11 mouse cellular contexts compared by ENCODE assay signal in genomic region chr15:93529831-93530702, GRCm38 (mm10).
DNase-seq lines count a peak whose midpoint lies in the region; ATAC-seq lines count a peak whose summit lies in the region.
"Had no signal": no experiment of that assay in that cellular context is flagged by ENCODE, and none has a peak within 500 bp of the region (broad histone marks: within the 10 kb centered on the region; RNA-seq: fewer than 3 reads in every experiment).

No protein-coding gene starts in this region.

- WGBS in forebrain, embryonic 13.5 days: 72% methylated on average over 12 of the region's 12 CpGs

- peak; percentile 44 for DNase-seq in kidney, postnatal 10 days
- DNase-seq in kidney, postnatal 14 days: no peak
- peak; percentile 38 for DNase-seq in NIH3T3 (ENCODE audit: low read depth)
- DNase-seq in lung, postnatal 10 days: peak; percentile 63
- DNase-seq in cerebellum, postnatal 25 days: no peak
- DNase-seq: cerebellum, adult 11-12 months; thymus, postnatal 4 days had no signal

- no peaks in the 10 kb centered on the region for H3K9me3 ChIP-seq in forebrain, embryonic 13.5 days (replicated peaks)
- H3K9me3 ChIP-seq: megakaryocyte, embryonic 14.5 days had no signal

- no peak overlapping the region for H3K4me3 ChIP-seq in brown adipose tissue, adult 24 weeks (ENCODE audit: insufficient read depth, low read depth, low read length)
- H3K4me3 ChIP-seq in forebrain, embryonic 13.5 days: no peak overlapping the region
- H3K4me3 ChIP-seq: megakaryocyte, embryonic 14.5 days had no signal

- H3K27me3 ChIP-seq in forebrain, embryonic 13.5 days: no peaks in the 10 kb centered on the region
- H3K27me3 ChIP-seq: megakaryocyte, embryonic 14.5 days had no signal

- H3K36me3 ChIP-seq in forebrain, embryonic 13.5 days (ENCODE audit: poor library complexity, severe bottlenecking): no peaks in the 10 kb centered on the region

- ATAC-seq in forebrain, embryonic 13.5 days: no peak
- ATAC-seq: hindbrain, embryonic 16.5 days had no signal

- H3K4me2 ChIP-seq in forebrain, embryonic 13.5 days: no peak overlapping the region

- H3K9ac ChIP-seq in forebrain, embryonic 13.5 days: no peak overlapping the region

- peak overlapping the region; percentile 3; the same call in 1 of the 2 replicates for H3K27ac ChIP-seq in brown adipose tissue, adult 24 weeks (replicated peaks; ENCODE audit: low read depth, low read length)
- no peak overlapping the region for H3K27ac ChIP-seq in forebrain, embryonic 13.5 days

- peaks cover 11% of the 10 kb centered on the region for H3K4me1 ChIP-seq in brown adipose tissue, adult 24 weeks (ENCODE audit: control insufficient read depth, insufficient read depth, insufficient read length, low read length)
- H3K4me1 ChIP-seq in forebrain, embryonic 13.5 days: no peaks in the 10 kb centered on the region

Comparison
In these comparisons a context has a peak if more than half of its experiments do, and no peak if none do; other contexts are left out.
1. DNase-seq: peak in kidney, postnatal 10 days (single experiment), NIH3T3 (single experiment) and lung, postnatal 10 days (single experiment); none in kidney, postnatal 14 days (single experiment) and cerebellum, postnatal 25 days (0 of 2).